ENCODE assay signal across 7 mouse cellular contexts in the genomic region with DNA sequence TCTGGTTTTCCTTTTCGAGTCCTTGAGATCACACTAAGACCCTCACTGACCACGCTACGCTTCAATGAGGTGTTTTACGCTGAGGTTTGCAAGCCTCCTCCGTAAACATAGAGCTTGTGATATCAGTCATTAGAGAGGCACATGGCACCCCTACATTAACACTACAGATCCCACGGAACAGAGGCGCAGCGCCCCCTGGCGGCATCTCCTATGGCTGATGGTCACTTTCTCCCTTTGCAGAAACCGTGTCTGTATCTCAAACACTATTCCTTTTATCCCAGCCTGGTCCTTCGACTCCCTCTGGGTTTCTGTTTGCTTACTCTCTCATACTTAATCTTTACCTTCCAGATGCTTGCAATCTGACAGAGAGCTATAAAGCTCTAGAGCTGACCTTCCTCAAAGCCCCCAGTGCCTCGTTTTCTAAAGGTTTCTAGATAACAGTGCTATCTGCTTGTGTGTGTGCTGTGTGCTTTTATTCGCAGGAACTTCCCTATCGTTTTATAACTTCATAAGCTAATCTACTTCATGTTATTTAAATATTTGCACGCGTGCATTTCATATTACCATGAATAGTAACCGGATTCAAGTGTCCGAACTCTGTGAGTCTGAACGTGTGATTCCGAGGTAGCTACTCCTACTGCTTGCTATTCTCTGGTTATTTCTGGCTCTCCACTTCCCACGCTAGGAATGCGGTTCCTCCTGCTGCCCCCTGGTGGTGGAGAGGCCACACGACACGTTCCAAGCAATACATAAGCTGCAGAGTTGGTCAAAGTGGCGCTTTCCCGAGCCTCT. TPM values are rescaled to one million over a fixed set of nuclear protein-coding genes. Genes with fewer than 3 reads are reported as not detected.
DNase-seq lines count a peak whose midpoint lies in the region; ATAC-seq and TF ChIP-seq lines count a peak whose summit lies in the region.

No protein-coding gene starts in this region.

- peaks cover 35% of the 10 kb centered on the region for H3K4me1 ChIP-seq in embryonic facial prominence, embryonic 12.5 days
- peaks cover 11% of the 10 kb centered on the region for H3K4me1 ChIP-seq in heart, adult 2 months (ENCODE audit: control insufficient read depth, insufficient read depth, low read length)
- H3K4me1 ChIP-seq in limb, embryonic 12.5 days (replicated peaks): peaks cover 59% of the 10 kb centered on the region
- no peaks in the 10 kb centered on the region for H3K4me1 ChIP-seq in midbrain, embryonic 14.5 days (ENCODE audit: control insufficient read depth, insufficient read depth, low read length)

- no peak overlapping the region for H3K27ac ChIP-seq in embryonic facial prominence, embryonic 12.5 days
- peak overlapping the region; percentile 72 for H3K27ac ChIP-seq in heart, adult 2 months
- H3K27ac ChIP-seq in limb, embryonic 12.5 days: no peak overlapping the region
- no peak overlapping the region for H3K27ac ChIP-seq in midbrain, embryonic 14.5 days (replicated peaks; ENCODE audit: low read depth, low read length)

- no peak for ATAC-seq in embryonic facial prominence, embryonic 12.5 days (ENCODE audit: insufficient number of reproducible peaks, insufficient read depth, low FRiP score, low TSS enrichment)
- no peak for ATAC-seq in limb, embryonic 12.5 days (ENCODE audit: insufficient number of reproducible peaks, insufficient read depth, low FRiP score, low TSS enrichment, low read depth)
- peak; percentile 60; the same call in 1 of the 2 replicates for ATAC-seq in midbrain, embryonic 14.5 days (ENCODE audit: low FRiP score, low TSS enrichment)

- peak; percentile 62 for TF ChIP-seq EP300 in heart, adult 2 months (IDR thresholded peaks at IDR 0.05; ENCODE audit: insufficient read depth, low read depth, low read length)

- no peak overlapping the region for H3K4me3 ChIP-seq in embryonic facial prominence, embryonic 12.5 days
- no peak overlapping the region for H3K4me3 ChIP-seq in heart, adult 2 months
- H3K4me3 ChIP-seq in limb, embryonic 12.5 days (replicated peaks): no peak overlapping the region
- H3K4me3 ChIP-seq in midbrain, embryonic 14.5 days (replicated peaks; ENCODE audit: low read depth, low read length): no peak overlapping the region

- H3K36me3 ChIP-seq in embryonic facial prominence, embryonic 12.5 days: no peaks in the 10 kb centered on the region
- peaks cover 6% of the 10 kb centered on the region for H3K36me3 ChIP-seq in heart, adult 2 months (ENCODE audit: control insufficient read depth, insufficient read depth, low read length)
- H3K36me3 ChIP-seq in limb, embryonic 12.5 days: no peaks in the 10 kb centered on the region
- no peaks in the 10 kb centered on the region for H3K36me3 ChIP-seq in midbrain, embryonic 14.5 days (ENCODE audit: control insufficient read depth, insufficient read depth, low read length)

- H3K79me2 ChIP-seq in heart, adult 2 months (replicated peaks; ENCODE audit: control insufficient read depth, insufficient read depth, low read length): peaks cover 3% of the 10 kb centered on the region; the same call in 1 of the 2 replicates

- no peak for TF ChIP-seq POLR2A in heart, adult 2 months (IDR thresholded peaks at IDR 0.05; ENCODE audit: insufficient read depth, low read depth, low read length)

- whole genome bisulfite sequencing in embryonic facial prominence, embryonic 12.5 days: 17% methylated on average over 26 of the region's 26 CpGs
- WGBS in heart, adult 2 months: 18% methylated on average over 26 of the region's 26 CpGs
- WGBS in limb, embryonic 12.5 days: 18% methylated on average over 26 of the region's 26 CpGs
- WGBS in midbrain, embryonic 14.5 days: 21% methylated on average over 26 of the region's 26 CpGs

- DNase-seq in adrenal gland, postnatal 14 days: peak; percentile 94
- DNase-seq in heart, adult 2 months: peak; percentile 86 to 89
- DNase-seq in kidney, adult 8-10 months: peak; percentile 64 to 81
- peak; percentile 93 for DNase-seq in midbrain, embryonic 14.5 days
- DNase-seq in spleen, adult 18-20 months: peak; percentile 30 to 69

- H3K9me3 ChIP-seq in embryonic facial prominence, embryonic 12.5 days: no peaks in the 10 kb centered on the region
- H3K9me3 ChIP-seq in limb, embryonic 12.5 days: no peaks in the 10 kb centered on the region
- H3K9me3 ChIP-seq in midbrain, embryonic 14.5 days (ENCODE audit: control insufficient read depth, low read length): no peaks in the 10 kb centered on the region

- intact Hi-C loops in heart, adult 2 months (cut with DNase I): loop anchor here (2.0 kb wide), 1 partner anchor 23 kb away; a partner anchor contains a TSS

- H3K9ac ChIP-seq in embryonic facial prominence, embryonic 12.5 days: no peak overlapping the region
- no peak overlapping the region for H3K9ac ChIP-seq in heart, adult 2 months (ENCODE audit: low read depth, low read length)
- H3K9ac ChIP-seq in limb, embryonic 12.5 days (replicated peaks): no peak overlapping the region
- H3K9ac ChIP-seq in midbrain, embryonic 14.5 days (replicated peaks; ENCODE audit: low read length): no peak overlapping the region

- TF ChIP-seq CTCF in heart, adult 2 months (IDR thresholded peaks at IDR 0.05): peak; percentile 86

- H3K4me2 ChIP-seq in embryonic facial prominence, embryonic 12.5 days (replicated peaks): peak overlapping the region; percentile 22
- H3K4me2 ChIP-seq in limb, embryonic 12.5 days: peak overlapping the region; percentile 23; the same call in 1 of the 2 replicates
- peak overlapping the region; percentile 26 for H3K4me2 ChIP-seq in midbrain, embryonic 14.5 days (ENCODE audit: low read length)

- no peaks in the 10 kb centered on the region for H3K27me3 ChIP-seq in embryonic facial prominence, embryonic 12.5 days
- no peaks in the 10 kb centered on the region for H3K27me3 ChIP-seq in heart, adult 2 months (ENCODE audit: control insufficient read depth, insufficient read depth, low read length)
- no peaks in the 10 kb centered on the region; the same call in 1 of the 2 replicates for H3K27me3 ChIP-seq in limb, embryonic 12.5 days
- H3K27me3 ChIP-seq in midbrain, embryonic 14.5 days (ENCODE audit: control insufficient read depth, insufficient read depth, low read length): no peaks in the 10 kb centered on the region

RNA-seq across cellular contexts. Expression of a gene that starts 23.0 kb away (rescaled TPM):
- 37.0 and 40.0 TPM in 2 replicates for total RNA-seq in adrenal gland, postnatal 14 days (2021)
- polyA plus RNA-seq in embryonic facial prominence, embryonic 12.5 days (2016; fragmentation: Nextera tagmentation; extraction: Ambion mirVana): 9.2 and 10.3 TPM in 2 replicates
- 10 to 100 TPM; 88.7 to 92.5 TPM for total RNA-seq in heart, adult 2 months (2021)
- polyA plus RNA-seq in heart, adult 2 months (2012; rRNA removed): 53.5 and 86.5 TPM in 2 replicates
- polyA plus RNA-seq in limb, embryonic 12.5 days (2016; fragmentation: Nextera tagmentation; extraction: Ambion mirVana): 8.6 and 9.6 TPM in 2 replicates
- polyA plus RNA-seq in midbrain, embryonic 14.5 days (2014; fragmentation: Nextera tagmentation; extraction: Ambion mirVana): 0.55 and 1.2 TPM in 2 replicates
